Comparison of ENCODE assay signal across 9 mouse cellular contexts in genomic region chr10:34207503-34207850, GRCm38 (mm10). TPM values are rescaled to one million over a fixed set of nuclear protein-coding genes. Genes with fewer than 3 reads are reported as not detected.
DNase-seq lines count a peak whose midpoint lies in the region; ATAC-seq lines count a peak whose summit lies in the region.
"Had no signal": no experiment of that assay in that cellular context is flagged by ENCODE, and none has a peak within 500 bp of the region (broad histone marks: within the 10 kb centered on the region; RNA-seq: fewer than 3 reads in every experiment).

TSS of gene Dse (minus strand) at chr10:34207715.

- H3K9ac ChIP-seq in liver, embryonic 13.5 days: peak within 1 kb of the TSS; percentile 52

- peak within 1 kb of the TSS; percentile 63 for H3K4me2 ChIP-seq in liver, embryonic 13.5 days

- H3K27ac ChIP-seq in liver, embryonic 13.5 days: peak within 1 kb of the TSS; percentile 37

- H3K9me3 ChIP-seq in liver, embryonic 13.5 days (replicated peaks): no peaks in the 10 kb centered on the region

- ATAC-seq in liver, embryonic 13.5 days (ENCODE audit: low read depth): no peak; the same call in 1 of the 2 replicates

- peak; percentile 26 for DNase-seq in gastrocnemius, adult 18-20 months (ENCODE audit: low spot score)
- DNase-seq in gastrocnemius, adult 8-10 months (ENCODE audit: low spot score in 2 of 2): no peak
- DNase-seq in right cerebral cortex, adult 18-20 months: peak; percentile 8
- no peak for DNase-seq in right cerebral cortex, postnatal 36 days (ENCODE audit: low spot score in 2 of 2)
- DNase-seq in forelimb bud, embryonic 11.5 days (ENCODE audit: low read depth, low spot score): peak; percentile 70
- DNase-seq in liver, embryonic 13.5 days: no peak
- DNase-seq in ovary, postnatal 14 days (ENCODE audit: low spot score): peak; percentile 27
- DNase-seq in c-Kit-positive CD71-positive TER-119-positive erythroid progenitor cells, embryonic 14.5 days (ENCODE audit: low spot score): no peak

- peaks cover 8% of the 10 kb centered on the region; the same call in 1 of the 2 replicates for H3K4me1 ChIP-seq in liver, embryonic 13.5 days (replicated peaks)

- WGBS in liver, embryonic 13.5 days (ENCODE audit: insufficient replicate concordance): 1% methylated on average over 14 of the region's 14 CpGs

- H3K36me3 ChIP-seq in liver, embryonic 13.5 days: no peaks in the 10 kb centered on the region

- peak within 1 kb of the TSS; percentile 54 for H3K4me3 ChIP-seq in liver, embryonic 13.5 days (replicated peaks)

- peaks cover 39% of the 10 kb centered on the region for H3K27me3 ChIP-seq in liver, embryonic 13.5 days
- H3K27me3 ChIP-seq: CH12.LX had no signal

RNA-seq across cellular contexts. Expression of gene Dse, which starts in this region (rescaled TPM):
- 1 to 10 TPM; 2.9 to 5.1 TPM for total RNA-seq in gastrocnemius, adult 18-20 months (2021)
- total RNA-seq in gastrocnemius, adult 8-10 months (2022): 1 to 10 TPM; 2.4 to 3.9 (median 2.9) TPM
- 6.0 and 7.9 TPM in 2 replicates for polyA plus RNA-seq in liver, embryonic 13.5 days (2015; fragmentation: Nextera tagmentation; extraction: Ambion mirVana)

Comparison
In these comparisons a context has a peak if more than half of its experiments do, and no peak if none do; other contexts are left out.
1. DNase-seq: peak in gastrocnemius, adult 18-20 months (single experiment), right cerebral cortex, adult 18-20 months (single experiment), forelimb bud, embryonic 11.5 days (single experiment) and ovary, postnatal 14 days (single experiment); none in gastrocnemius, adult 8-10 months (0 of 2), right cerebral cortex, postnatal 36 days (0 of 2), liver, embryonic 13.5 days (single experiment) and c-Kit-positive CD71-positive TER-119-positive erythroid progenitor cells, embryonic 14.5 days (single experiment).